Mouse (Mus musculus) Patski (cell line): ENCODE data around the gene Gm43302. TPM values are rescaled to one million over a fixed set of nuclear protein-coding genes. Genes with fewer than 3 reads are reported as not detected.
"Not testable (repeated sequence)": the region's sequence is repeated elsewhere in the genome, so short reads cannot be mapped to it uniquely, and the experiment has no call there.

Experiments
- ATAC-seq: fragments of 100-300 bp; one replicate; pipeline ENCODE4 v1.8.0; 2021
- CTCF ChIA-PET: fragments of 350-600 bp; sonication (Branson Sonifier 250); formaldehyde crosslinking; loops from one replicate; lab custom pipeline; 2022; ENCODE audit warnings: inconsistent platforms; lab: Charles Lee
- POLR2A ChIA-PET: fragments of 350-600 bp; sonication (Branson Sonifier 250); formaldehyde crosslinking; loops from one replicate; lab custom pipeline; 2022; ENCODE audit warnings: antibody characterized with exemption, inconsistent platforms; lab: Charles Lee
- DNase-seq: peaks from one replicate; pipeline ENCODE4 v3.0.0-alpha.2; 2011; ENCODE audit warnings: low read depth, low spot score
- H3K27me3 ChIP-seq: fragments of 371-371 bp; one replicate; pipeline ENCODE4 v1.5.1; 2021
- CTCF ChIP-seq: fragments of 100-300 bp; IDR thresholded peaks from one replicate; pipeline ENCODE4 v1.5.1; 2021
- in situ Hi-C: fragments of 300-500 bp; cut with MboI; formaldehyde crosslinking; loops from 3 replicates; pipeline ENCODE4 v1.11.1; 2018; ENCODE audit warnings: low pct_unique_long_range_greater_than_20kb, mixed read lengths
- polyA plus RNA-seq: library from polyadenylated mRNA; unstranded; gene quantifications from one replicate; pipeline ENCODE4 v1.2.3, GENCODE M21; 2021

Gm43302 gene
- 0.40 TPM for polyA plus RNA-seq

DNA sequence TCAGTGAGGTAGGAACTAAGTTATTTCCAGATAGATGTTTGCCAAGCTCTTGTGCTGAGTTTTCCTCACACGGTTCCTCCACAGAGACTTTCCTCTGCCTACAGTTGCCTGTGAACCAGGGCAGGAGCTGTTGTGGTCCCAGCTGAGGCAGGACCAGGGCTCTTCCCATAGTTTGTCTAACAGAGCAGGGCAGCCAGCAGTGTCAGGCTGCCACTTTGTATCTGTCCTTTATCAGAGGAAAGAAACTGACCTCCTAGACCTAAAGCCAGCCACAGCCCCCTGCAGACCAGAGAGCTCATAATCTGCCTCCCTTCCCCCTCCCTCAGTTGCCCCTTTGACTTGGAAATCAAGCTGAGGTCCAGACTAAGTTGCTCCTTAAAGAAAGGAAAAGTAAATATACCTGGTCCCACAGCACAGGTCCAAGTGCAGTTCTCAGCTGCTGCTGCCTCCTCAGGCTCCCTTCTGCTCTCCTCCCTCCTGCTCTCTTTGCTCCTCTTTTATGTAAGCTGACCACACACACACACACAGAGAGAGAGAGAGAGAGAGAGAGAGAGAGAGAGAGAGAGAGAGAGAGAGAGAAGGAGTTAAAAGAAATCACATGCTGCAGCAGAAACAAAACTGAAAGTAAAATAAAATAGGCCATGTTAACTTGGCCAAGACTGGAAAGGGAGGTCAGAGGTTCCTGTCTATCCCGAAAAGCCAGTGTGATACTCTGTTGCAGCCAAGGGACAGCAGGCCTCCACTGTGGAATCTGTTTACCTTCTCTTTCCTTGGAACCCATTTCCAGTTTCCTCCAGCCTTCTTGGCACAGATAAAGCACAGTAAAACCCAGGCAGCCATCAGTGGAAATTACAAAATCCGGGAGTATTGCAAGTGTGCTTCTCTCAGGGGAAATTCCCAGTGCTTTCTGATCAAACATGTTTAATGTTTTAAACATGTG lies at the start of gene Gm43302, which contains the start of gene Gbp6:
TSS of gene Gm43302 (minus strand) at position 470 of the 940 bp plus-strand sequence.
TSS of gene Gbp6 (minus strand) at position 473 of the 940 bp plus-strand sequence.
- DNase-seq, H3K27me3 ChIP-seq, POLR2A ChIA-PET, ATAC-seq, in situ Hi-C loops, CTCF ChIA-PET: not testable (repeated sequence)

- no peaks in the 10 kb centered on the region for H3K27me3 ChIP-seq
- in situ Hi-C loops = no loop called here
- CTCF ChIA-PET = no interaction called here
- POLR2A ChIA-PET = no interaction called here
- DNase-seq = no peak
- no peak for ATAC-seq
- TF ChIP-seq CTCF = no peak
Observed at GRCm38 (mm10) chr5:105341281-105341680, 47.8 kb upstream of the Gm43302 start.

DNA sequence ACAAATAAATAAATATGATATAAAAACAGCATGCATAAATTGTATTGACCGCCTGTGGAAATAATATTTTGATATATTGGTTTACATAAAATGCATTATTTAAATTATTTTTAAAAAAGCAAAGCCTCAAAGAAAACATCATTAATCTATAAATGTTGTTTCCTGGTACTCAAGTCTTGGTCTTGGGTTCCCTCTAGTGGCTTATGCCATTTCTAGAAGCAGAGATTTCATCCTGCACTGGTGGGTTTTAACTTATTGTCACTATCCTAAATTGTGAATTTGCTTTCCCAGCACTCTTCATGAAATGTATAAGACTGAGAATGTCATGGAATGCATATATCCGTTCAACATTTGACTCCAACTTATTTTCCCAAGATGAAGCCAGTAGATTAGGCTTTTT lies 29.0 kb upstream of the Gm43302 start:
- TF ChIP-seq CTCF = peak; percentile 44
- CTCF ChIA-PET = no interaction called here
- POLR2A ChIA-PET = no interaction called here
- no peaks in the 10 kb centered on the region for H3K27me3 ChIP-seq
- DNase-seq (no peak), ATAC-seq (no peak)
- in situ Hi-C loops = loop anchor here (10.0 to 25.0 kb wide), 3 partner anchors 310 to 978 kb away; partner anchors contain the start of gene Pkd2

- CTCF ChIA-PET = no interaction called here
- in situ Hi-C loops = loop anchor here (25.0 kb wide), 2 partner anchors 299 to 849 kb away; partner anchors contain the start of gene Pkd2
- H3K27me3 ChIP-seq = no peaks in the 10 kb centered on the region
Observed at GRCm38 (mm10) chr5:105310941-105311340, 17.4 kb upstream of the Gm43302 start.

GRCm38 (mm10) chr5:105309148-105309547 lies 15.7 kb upstream of the Gm43302 start:
- in situ Hi-C loops = loop anchor here (5.0 to 25.0 kb wide), 3 partner anchors 48 to 847 kb away; partner anchors contain the start of gene Pkd2
- POLR2A ChIA-PET, H3K27me3 ChIP-seq, DNase-seq, CTCF ChIA-PET, ATAC-seq: not testable (repeated sequence)

More at GRCm38 (mm10) chr5:105310941-105311340, 17.4 kb upstream of the Gm43302 start:
- TF ChIP-seq CTCF = peak; percentile 25
- DNase-seq (no peak), ATAC-seq (no peak)
- POLR2A ChIA-PET = no interaction called here

DNA sequence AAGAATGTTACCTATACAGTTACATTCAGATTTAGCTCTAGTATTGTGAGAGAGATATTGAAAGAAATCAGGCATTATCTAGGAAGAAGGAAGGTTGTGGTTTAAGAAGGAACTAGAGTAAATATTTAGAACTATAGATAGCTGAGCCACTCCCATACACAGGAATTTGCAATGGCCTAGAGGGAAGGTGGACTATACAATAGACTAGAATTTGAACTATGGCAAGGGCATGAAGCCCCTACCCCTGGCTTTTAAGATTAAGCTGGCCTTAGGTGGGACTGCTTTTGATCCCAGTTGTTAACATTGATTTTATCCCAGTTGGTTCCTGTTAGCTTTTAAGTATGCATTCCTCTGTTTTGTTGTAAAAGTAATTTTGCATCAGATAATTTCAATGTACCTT lies 13.5 kb upstream of the Gm43302 start:
- CTCF ChIA-PET = interaction anchor here (1.0 kb wide), 1 partner anchor 17 kb away, joined by 3 read pairs; no protein-coding TSS in a partner anchor
- DNase-seq, POLR2A ChIA-PET, ATAC-seq, H3K27me3 ChIP-seq: not testable (repeated sequence)
- in situ Hi-C loops = loop anchor here (5.0 to 25.0 kb wide), 3 partner anchors 50 to 845 kb away; partner anchors contain the start of gene Pkd2

DNA sequence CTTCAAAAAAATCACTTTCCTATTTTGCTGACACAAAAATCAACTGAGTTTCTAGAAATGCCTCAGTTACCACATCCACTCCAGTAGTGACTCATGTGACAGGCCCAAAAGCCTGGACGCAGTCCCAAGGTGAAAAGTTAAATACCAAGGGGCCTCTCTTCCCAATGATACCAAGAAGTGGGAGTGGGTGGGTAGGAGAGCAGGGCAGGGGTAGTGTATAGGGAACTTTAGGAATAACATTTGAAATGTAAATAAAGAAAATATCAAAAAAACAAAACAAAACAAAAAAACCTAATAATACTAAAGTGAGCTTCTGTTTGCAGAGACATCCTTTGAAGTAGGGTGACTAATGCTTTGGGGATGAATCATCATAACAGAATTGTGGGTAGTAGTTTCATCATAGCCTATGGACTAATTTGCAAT lies 12.7 kb upstream of the Gm43302 start:
- ATAC-seq (no peak), DNase-seq (no peak)
- in situ Hi-C loops = loop anchor here (5.0 to 25.0 kb wide), 3 partner anchors 51 to 844 kb away; partner anchors contain the start of gene Pkd2
- TF ChIP-seq CTCF = no peak
- ChIA-PET POLR2A (no interaction called here), CTCF (no interaction called here)
- no peaks in the 10 kb centered on the region for H3K27me3 ChIP-seq

DNA sequence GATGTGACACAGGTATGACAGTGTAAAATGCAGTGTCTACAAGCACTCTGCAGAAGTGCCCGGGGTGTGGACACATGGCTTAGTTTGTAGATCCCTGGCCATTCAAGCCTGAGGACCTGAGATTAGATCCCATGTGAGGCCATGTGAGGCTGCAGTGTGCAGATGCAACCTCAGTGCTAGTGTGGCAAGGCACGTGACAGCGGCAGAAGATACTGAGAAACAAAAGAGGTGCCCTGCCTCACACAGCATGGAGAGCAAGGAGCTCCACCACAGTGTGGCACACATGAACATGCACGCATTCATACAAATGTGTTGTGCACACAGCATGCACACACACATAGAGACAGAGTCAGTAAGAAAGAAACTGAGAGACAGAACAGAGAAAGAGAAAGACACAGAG lies 12.2 kb upstream of the Gm43302 start:
- CTCF ChIA-PET, POLR2A ChIA-PET, ATAC-seq, DNase-seq, H3K27me3 ChIP-seq: not testable (repeated sequence)
- in situ Hi-C loops = loop anchor here (5.0 to 25.0 kb wide), 3 partner anchors 52 to 843 kb away; partner anchors contain the start of gene Pkd2

- DNase-seq (no peak), ATAC-seq (no peak)
- in situ Hi-C loops = loop anchor here (25.0 kb wide), 2 partner anchors 290 to 840 kb away; partner anchors contain the start of gene Pkd2
- CTCF ChIA-PET = no interaction called here
- no peak for TF ChIP-seq CTCF
- H3K27me3 ChIP-seq = no peaks in the 10 kb centered on the region
- POLR2A ChIA-PET = no interaction called here
Observed at GRCm38 (mm10) chr5:105301963-105302362, 8.5 kb upstream of the Gm43302 start.

GRCm38 (mm10) chr5:105301531-105301930 lies 8.0 kb upstream of the Gm43302 start:
- POLR2A ChIA-PET = no interaction called here
- ATAC-seq (no peak), DNase-seq (no peak)
- TF ChIP-seq CTCF = no peak
- CTCF ChIA-PET = no interaction called here
- H3K27me3 ChIP-seq = no peaks in the 10 kb centered on the region
- in situ Hi-C loops = loop anchor here (25.0 kb wide), 2 partner anchors 289 to 839 kb away; partner anchors contain the start of gene Pkd2

GRCm38 (mm10) chr5:105295746-105296145 lies 2.3 kb upstream of the Gm43302 start:
- H3K27me3 ChIP-seq = no peaks in the 10 kb centered on the region
- ChIA-PET CTCF (no interaction called here), POLR2A (no interaction called here)
- ATAC-seq (no peak), DNase-seq (no peak)
- in situ Hi-C loops = no loop called here
- TF ChIP-seq CTCF = no peak
